Mouse (Mus musculus) intestine, postnatal 0 days (tissue): ENCODE data around the gene Atg13. TPM values are rescaled to one million over a fixed set of nuclear protein-coding genes. Genes with fewer than 3 reads are reported as not detected.

Experiments used
- ATAC-seq: fragments of 200-750 bp; cut with Nextera tagmentation; 2 replicates; pipeline ENCODE4 v1.8.0; 2017; ENCODE audit warnings: mild to moderate bottlenecking, moderate TSS enrichment, moderate library complexity
- H3K27ac ChIP-seq: fragments of 300-500 bp; sonication (generic); 2 replicates; pipeline ENCODE4 v1.5.1; 2014; ENCODE audit warnings: mild to moderate bottlenecking, low read depth, low read length, moderate library complexity
- H3K27me3 ChIP-seq: fragments of 300-500 bp; sonication (generic); replicated peaks from 2 replicates; pipeline ENCODE4 v1.6.1; 2014; ENCODE audit warnings: low read length, mixed read lengths; ENCODE audit not compliant: control insufficient read depth, insufficient read depth
- H3K36me3 ChIP-seq: fragments of 300-500 bp; sonication (generic); 2 replicates; pipeline ENCODE4 v1.6.1; 2014; ENCODE audit warnings: mild to moderate bottlenecking, moderate library complexity; ENCODE audit not compliant: control insufficient read depth, insufficient read depth
- H3K4me1 ChIP-seq: fragments of 300-500 bp; sonication (generic); replicated peaks from 2 replicates; pipeline ENCODE4 v1.6.1; 2014; ENCODE audit warnings: antibody characterized with exemption, low read length, mixed read lengths; ENCODE audit not compliant: control insufficient read depth, insufficient read depth
- H3K4me2 ChIP-seq: fragments of 300-500 bp; sonication (generic); replicated peaks from 2 replicates; pipeline ENCODE4 v1.6.1; 2014; ENCODE audit warnings: low read depth, mild to moderate bottlenecking, moderate library complexity
- H3K4me3 ChIP-seq: fragments of 300-500 bp; sonication (generic); 2 replicates; pipeline ENCODE4 v1.5.1; 2014; ENCODE audit warnings: low read depth, low read length
- H3K9ac ChIP-seq: fragments of 300-500 bp; sonication (generic); 2 replicates; pipeline ENCODE4 v1.6.1; 2014; ENCODE audit warnings: mild to moderate bottlenecking, low read depth, low read length
- H3K9me3 ChIP-seq: fragments of 300-500 bp; sonication (generic); 2 replicates; pipeline ENCODE4 v1.6.1; 2016; ENCODE audit warnings: mixed run types; ENCODE audit not compliant: control insufficient read depth
- CTCF ChIP-seq: sonication (generic); IDR thresholded peaks from 2 replicates; pipeline ENCODE4 v1.5.1; 2016; ENCODE audit warnings: low read depth, mild to moderate bottlenecking, control low read depth, antibody characterized with exemption, moderate library complexity
- WGBS: fragments of 180-500 bp; shearing (Covaris S2); extraction: QIAGEN DNeasy Blood & Tissue Kit; methylation state at CpG from one replicate; pipeline ENCODE4 v1.1.7; 2014; 5-methylcytosine and 5-hydroxymethylcytosine counted together
- polyA plus RNA-seq: library from polyadenylated mRNA; unstranded; fragments of >200 nt; fragmentation: Nextera tagmentation; extraction: Ambion mirVana; gene quantifications from 2 replicates; pipeline ENCODE4 v1.2.1, GENCODE M21; 2015

The Atg13 gene
- polyA plus RNA-seq, 1 experiment from 2014 or later, result 15.8 TPM

GRCm38 (mm10) chr2:91649152-91649551 is 61.2 kb downstream of the Atg13 start:
- 2% methylated on average over 15 of the region's 15 CpGs for WGBS
- Histone ChIP-seq H3K4me3 (peak overlapping the region; percentile 82), H3K4me2 (peak overlapping the region; percentile 84), H3K27me3 (no peaks in the 10 kb centered on the region), H3K36me3 (peaks cover 45% of the 10 kb centered on the region), H3K9me3 (no peaks in the 10 kb centered on the region), H3K9ac (peak overlapping the region; percentile 65), H3K4me1 (no peaks in the 10 kb centered on the region; the same call in 1 of the 2 replicates), H3K27ac (peak overlapping the region; percentile 89)
- no peak for TF ChIP-seq CTCF
- peak; percentile 1; the same call in 1 of the 2 replicates for ATAC-seq

- H3K9me3 ChIP-seq, result no peaks in the 10 kb centered on the region
- H3K4me1 ChIP-seq, result no peaks in the 10 kb centered on the region; the same call in 1 of the 2 replicates
- 40% methylated on average over 1 of the region's 1 CpGs for WGBS
- no peak overlapping the region for H3K4me3 ChIP-seq
- H3K36me3 ChIP-seq, result peaks cover 47% of the 10 kb centered on the region
- H3K27me3 ChIP-seq, result no peaks in the 10 kb centered on the region
- ATAC-seq, result no peak
- H3K27ac ChIP-seq, result no peak overlapping the region; the same call in 1 of the 2 replicates
- no peak overlapping the region for H3K4me2 ChIP-seq
- no peak overlapping the region for H3K9ac ChIP-seq
- peak; percentile 78 for TF ChIP-seq CTCF
Measured at GRCm38 (mm10) chr2:91646733-91647132, 63.6 kb downstream of the Atg13 start.

GRCm38 (mm10) chr2:91645811-91646210 is 64.6 kb downstream of the Atg13 start:
- WGBS, result 93% methylated on average over 11 of the region's 11 CpGs
- no peak for ATAC-seq
- H3K9ac ChIP-seq, result no peak overlapping the region
- H3K4me2 ChIP-seq, result no peak overlapping the region
- no peaks in the 10 kb centered on the region for H3K9me3 ChIP-seq
- H3K27ac ChIP-seq, result no peak overlapping the region
- no peak for TF ChIP-seq CTCF
- H3K27me3 ChIP-seq, result no peaks in the 10 kb centered on the region
- no peaks in the 10 kb centered on the region for H3K4me1 ChIP-seq
- H3K36me3 ChIP-seq, result peaks cover 47% of the 10 kb centered on the region
- H3K4me3 ChIP-seq, result no peak overlapping the region

- H3K4me1 ChIP-seq, result no peaks in the 10 kb centered on the region
- H3K4me2 ChIP-seq, result no peak overlapping the region
- no peak overlapping the region for H3K4me3 ChIP-seq
- no peak for ATAC-seq
- no peak overlapping the region for H3K27ac ChIP-seq
- no peak overlapping the region for H3K9ac ChIP-seq
- H3K36me3 ChIP-seq, result peaks cover 47% of the 10 kb centered on the region
- TF ChIP-seq CTCF, result no peak
- 97% methylated on average over 15 of the region's 15 CpGs for WGBS
- no peaks in the 10 kb centered on the region for H3K27me3 ChIP-seq
- H3K9me3 ChIP-seq, result no peaks in the 10 kb centered on the region
Measured at GRCm38 (mm10) chr2:91645354-91645753, 65.0 kb downstream of the Atg13 start.

DNA sequence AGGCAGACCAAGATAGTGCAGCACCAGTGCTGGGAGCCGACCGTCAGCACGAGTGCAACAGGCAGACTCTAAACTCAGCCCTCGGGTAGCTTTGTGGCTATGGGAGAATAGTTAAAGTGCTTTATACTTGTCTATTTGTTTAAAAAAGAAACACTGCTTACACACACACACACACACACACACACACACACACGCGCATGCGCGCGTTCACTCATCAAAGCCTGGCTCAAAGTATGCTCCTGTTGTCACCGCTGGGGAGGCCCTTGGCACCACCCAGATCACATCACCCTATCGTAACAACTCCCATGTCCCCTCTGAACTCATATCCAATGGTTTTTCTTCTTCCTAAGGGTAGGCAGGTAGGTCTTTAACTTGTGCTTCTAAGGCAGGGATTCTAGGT is 66.4 kb downstream of the Atg13 start:
- H3K4me3 ChIP-seq, result no peak overlapping the region
- H3K4me2 ChIP-seq, result no peak overlapping the region
- WGBS, result 88% methylated on average over 11 of the region's 11 CpGs
- no peak for TF ChIP-seq CTCF
- peaks cover 47% of the 10 kb centered on the region for H3K36me3 ChIP-seq
- H3K27me3 ChIP-seq, result no peaks in the 10 kb centered on the region
- no peak for ATAC-seq
- H3K4me1 ChIP-seq, result no peaks in the 10 kb centered on the region
- H3K9ac ChIP-seq, result no peak overlapping the region
- no peak overlapping the region for H3K27ac ChIP-seq
- no peaks in the 10 kb centered on the region for H3K9me3 ChIP-seq

DNA sequence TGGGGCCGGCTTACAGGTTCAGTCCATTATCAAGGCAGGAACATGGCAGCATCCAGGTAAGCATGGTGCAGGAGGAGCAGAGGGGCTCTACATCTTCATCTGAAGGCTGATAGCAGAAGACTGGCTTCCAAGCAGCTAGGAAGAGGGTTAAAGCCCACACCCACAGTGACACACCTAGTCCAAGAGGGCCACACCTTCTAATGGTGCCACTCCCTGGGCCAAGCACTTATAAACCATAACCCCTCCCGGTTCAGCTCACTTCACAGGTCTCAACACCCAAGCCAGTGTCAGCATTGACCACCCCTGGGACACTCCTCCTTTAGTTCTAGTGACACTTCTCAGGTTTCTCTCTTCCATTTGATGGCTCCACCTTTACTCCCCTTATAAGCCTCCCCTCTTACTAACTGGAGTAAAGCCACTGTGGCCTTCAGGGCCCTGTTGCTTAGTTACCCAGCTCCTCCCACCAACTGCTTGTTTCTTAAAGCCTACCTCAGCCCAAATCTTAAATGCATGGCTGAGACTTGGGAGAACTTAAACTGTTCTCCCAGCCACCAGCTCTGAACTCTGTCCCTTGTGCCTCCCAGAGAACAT is 67.5 kb downstream of the Atg13 start:
- Histone ChIP-seq H3K4me2 (no peak overlapping the region), H3K27ac (no peak overlapping the region), H3K9me3 (no peaks in the 10 kb centered on the region), H3K4me1 (no peaks in the 10 kb centered on the region), H3K27me3 (no peaks in the 10 kb centered on the region), H3K36me3 (peaks cover 47% of the 10 kb centered on the region), H3K9ac (no peak overlapping the region), H3K4me3 (no peak overlapping the region)
- WGBS, result 55% methylated on average over 2 of the region's 2 CpGs
- no peak for ATAC-seq
- no peak for TF ChIP-seq CTCF
